Mouse (Mus musculus) megakaryocyte, embryonic 14.5 days (primary cell): ENCODE results near the gene Idh2. TPM values are rescaled to one million over a fixed set of nuclear protein-coding genes. Genes with fewer than 3 reads are reported as not detected.
"Not testable (repeated sequence)": the region's sequence is repeated elsewhere in the genome, so short reads cannot be mapped to it uniquely, and the experiment has no call there.

Source experiments
- H3K27me3 ChIP-seq: replicated peaks from 2 replicates; pipeline ENCODE3; 2012; ENCODE audit warnings: inconsistent platforms
- H3K36me3 ChIP-seq: replicated peaks from 2 replicates; pipeline ENCODE3; 2012; ENCODE audit warnings: low read length, inconsistent platforms, mixed read lengths
- H3K4me1 ChIP-seq: 2 replicates; pipeline ENCODE4 v1.6.1; 2012; ENCODE audit warnings: inconsistent platforms
- H3K4me3 ChIP-seq: replicated peaks from 2 replicates; pipeline ENCODE3; 2012; ENCODE audit warnings: moderate library complexity, mild to moderate bottlenecking, inconsistent platforms
- H3K9me3 ChIP-seq: 2 replicates; pipeline ENCODE4 v1.6.1; 2012; ENCODE audit warnings: inconsistent platforms
- FLI1 ChIP-seq: IDR thresholded peaks from 2 replicates; pipeline ENCODE4 v1.6.1; 2012; ENCODE audit warnings: low read length, inconsistent platforms, mixed read lengths
- GATA1 ChIP-seq: IDR thresholded peaks from 3 replicates; pipeline ENCODE4 v1.6.1; 2012; ENCODE audit warnings: mixed read lengths, low read length, inconsistent platforms, borderline replicate concordance
- polyA plus RNA-seq: library from polyadenylated mRNA; stranded (reverse); fragments of >175 nt; gene quantifications from 2 replicates; pipeline ENCODE4 v1.2.3, GENCODE M21; 2012; ENCODE audit warnings: low replicate concordance; ENCODE audit not compliant: insufficient read depth

The Idh2 gene
- polyA plus RNA-seq, 1 experiment = 79.2 TPM

DNA sequence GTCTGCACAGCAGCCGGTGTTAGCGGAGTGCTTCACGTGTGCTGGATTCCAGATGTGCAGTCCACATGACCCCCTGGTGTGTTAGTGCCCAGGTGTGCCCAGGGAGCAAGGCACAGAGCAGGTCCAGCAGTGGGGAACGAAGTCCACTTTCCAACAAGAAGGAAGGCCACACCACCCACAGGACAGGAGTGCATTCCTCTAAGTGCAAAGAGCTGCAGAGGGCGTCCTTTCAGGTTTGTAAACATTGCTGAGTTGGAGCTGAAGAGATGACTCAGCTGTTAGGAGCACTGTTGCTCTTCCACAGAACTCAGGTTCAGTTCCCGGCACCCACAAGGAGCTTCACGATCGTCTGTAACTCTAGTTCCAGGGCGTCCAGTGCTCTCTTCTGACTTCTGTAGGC, 62.0 kb downstream of the Idh2 start:
- Histone ChIP-seq H3K4me3 (peak overlapping the region; percentile 68), H3K4me1 (peaks cover 80% of the 10 kb centered on the region), H3K27me3 (no peaks in the 10 kb centered on the region), H3K36me3 (peaks cover 30% of the 10 kb centered on the region), H3K9me3 (no peaks in the 10 kb centered on the region)
- TF ChIP-seq GATA1 = no peak
- TF ChIP-seq FLI1 = no peak

DNA sequence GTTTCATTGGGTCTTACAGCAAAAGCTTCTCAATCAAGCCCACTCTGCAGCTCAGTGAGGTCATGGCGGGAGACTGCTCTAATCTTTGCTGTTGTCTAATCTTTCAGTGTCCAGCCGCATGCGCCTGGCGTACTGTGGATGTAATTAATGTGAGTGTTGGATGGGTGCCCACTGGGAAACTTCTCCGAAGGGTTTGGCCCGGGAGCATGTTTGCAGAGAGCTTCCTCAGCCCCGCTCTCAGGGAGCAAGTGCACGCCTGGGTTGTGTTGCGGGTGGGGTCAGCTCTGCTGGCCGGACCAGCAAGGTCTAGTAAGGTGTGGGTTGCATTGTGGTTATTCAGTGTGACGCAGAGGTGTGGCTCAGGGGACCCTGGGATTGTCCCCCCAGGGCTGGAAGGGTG, 62.9 kb downstream of the Idh2 start:
- peaks cover 34% of the 10 kb centered on the region for H3K36me3 ChIP-seq
- H3K27me3 ChIP-seq = no peaks in the 10 kb centered on the region
- TF ChIP-seq FLI1 = no peak
- no peak for TF ChIP-seq GATA1
- peaks cover 80% of the 10 kb centered on the region for H3K4me1 ChIP-seq
- H3K9me3 ChIP-seq = no peaks in the 10 kb centered on the region
- no peak overlapping the region for H3K4me3 ChIP-seq

DNA sequence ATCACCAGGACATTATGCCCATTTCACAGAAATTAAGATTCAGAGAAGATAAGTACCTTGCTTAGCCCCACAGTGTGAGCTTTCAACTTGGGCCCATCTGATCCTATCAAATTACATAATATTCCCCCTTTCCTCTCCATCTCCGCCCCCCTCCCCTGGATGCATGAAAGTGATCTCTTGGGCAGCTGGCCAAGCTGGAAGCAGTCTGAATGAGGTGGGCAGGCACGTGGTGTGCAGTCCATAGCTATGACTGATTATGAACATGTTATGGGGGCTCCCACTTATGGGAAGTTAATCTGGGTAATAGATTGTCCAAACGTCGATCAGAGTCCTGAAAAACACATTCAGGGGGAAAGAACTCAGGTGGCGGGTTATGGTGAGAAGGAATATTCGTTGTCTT, 63.4 kb downstream of the Idh2 start:
- peaks cover 80% of the 10 kb centered on the region for H3K4me1 ChIP-seq
- H3K9me3 ChIP-seq = no peaks in the 10 kb centered on the region
- no peaks in the 10 kb centered on the region for H3K27me3 ChIP-seq
- H3K36me3 ChIP-seq = peaks cover 38% of the 10 kb centered on the region
- TF ChIP-seq FLI1 (no peak), GATA1 (no peak)
- no peak overlapping the region for H3K4me3 ChIP-seq

DNA sequence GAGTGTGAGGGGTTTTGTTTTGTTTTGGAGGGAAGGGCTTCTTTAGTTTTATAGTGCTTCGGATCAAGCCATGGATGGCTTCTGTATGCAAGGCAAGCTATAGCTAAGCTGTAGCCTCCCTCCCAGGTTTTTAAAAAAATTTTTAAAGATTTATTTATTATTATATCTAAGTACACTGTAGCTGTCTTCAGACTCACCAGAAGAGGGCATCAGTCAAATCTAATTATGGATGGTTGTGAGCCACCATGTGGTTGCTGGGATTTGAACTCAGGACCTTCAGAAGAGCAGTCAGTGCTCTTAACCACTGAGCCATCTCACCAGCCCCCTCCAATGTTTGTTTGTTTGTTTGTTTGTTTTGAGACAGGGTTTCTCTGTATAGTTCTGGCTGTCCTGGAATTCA, 64.8 kb downstream of the Idh2 start:
- H3K27me3 ChIP-seq, H3K4me3 ChIP-seq, H3K9me3 ChIP-seq: not testable (repeated sequence)
- peaks cover 37% of the 10 kb centered on the region for H3K36me3 ChIP-seq
- peaks cover 79% of the 10 kb centered on the region for H3K4me1 ChIP-seq

DNA sequence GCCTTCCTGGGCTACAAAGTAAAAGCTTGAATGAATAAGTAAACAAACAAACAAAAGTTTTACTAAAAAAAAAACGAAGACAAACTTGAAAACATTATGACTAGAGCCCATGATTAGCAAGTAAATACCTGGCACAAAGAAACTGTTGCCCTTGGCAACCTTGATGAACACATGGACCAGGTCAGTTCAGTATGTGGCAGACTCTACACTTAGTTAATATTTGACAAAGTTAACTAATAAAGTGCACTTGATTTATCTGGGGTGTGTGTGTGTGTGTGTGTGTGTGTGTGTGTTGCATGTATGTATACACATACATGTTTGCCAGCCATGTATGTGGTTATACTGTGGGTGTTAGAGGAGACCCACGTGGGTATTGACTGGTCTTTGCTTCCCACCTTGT, 65.4 kb downstream of the Idh2 start:
- peaks cover 82% of the 10 kb centered on the region for H3K4me1 ChIP-seq
- no peak for TF ChIP-seq FLI1
- no peak for TF ChIP-seq GATA1
- no peak overlapping the region for H3K4me3 ChIP-seq
- H3K36me3 ChIP-seq = peaks cover 40% of the 10 kb centered on the region
- no peaks in the 10 kb centered on the region for H3K9me3 ChIP-seq
- H3K27me3 ChIP-seq = no peaks in the 10 kb centered on the region

DNA sequence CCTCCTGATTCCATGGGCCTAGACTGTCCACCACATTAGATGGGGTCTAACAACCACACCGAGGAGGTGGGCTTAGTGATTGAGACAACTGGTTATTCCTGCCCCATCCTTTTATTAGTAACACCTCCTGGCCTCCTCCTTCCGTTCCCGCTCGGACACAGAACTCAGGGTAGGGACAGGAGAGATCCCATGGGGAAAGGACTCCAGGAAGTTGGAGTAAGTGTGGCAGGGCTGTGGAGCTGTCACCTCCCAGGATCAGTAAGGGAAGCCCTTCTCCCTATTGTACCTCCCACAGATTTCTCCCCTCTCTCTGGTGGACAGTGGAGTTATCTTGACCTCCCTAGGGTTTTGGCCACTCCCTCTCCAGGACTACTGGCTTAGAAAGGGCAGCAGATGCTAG, 68.2 kb downstream of the Idh2 start:
- Histone ChIP-seq H3K36me3 (peaks cover 27% of the 10 kb centered on the region), H3K4me3 (no peak overlapping the region), H3K27me3 (no peaks in the 10 kb centered on the region), H3K9me3 (no peaks in the 10 kb centered on the region), H3K4me1 (peaks cover 79% of the 10 kb centered on the region)
- TF ChIP-seq GATA1 = no peak
- no peak for TF ChIP-seq FLI1

Other genes with a start within 250 kb of the Idh2 start
- 5.0 and 7.9 TPM in 2 replicates for gene Ap3s2, start 194.7 kb downstream of the Idh2 start, polyA plus RNA-seq
- 0.74 and 1.5 TPM in 2 replicates for gene Arpin, start 180.0 kb downstream of the Idh2 start, polyA plus RNA-seq
- 55.0 and 142 TPM in 2 replicates for gene Zfp710, start 90.6 kb downstream of the Idh2 start, polyA plus RNA-seq
- gene Sema4b, start 71.4 kb upstream of the Idh2 start, polyA plus RNA-seq = 30.8 and 31.0 TPM in 2 replicates
- 42.4 and 54.0 TPM in 2 replicates for gene Cib1, start 117.4 kb upstream of the Idh2 start, polyA plus RNA-seq
- gene Gdpgp1, start 117.5 kb upstream of the Idh2 start, polyA plus RNA-seq = 1.6 and 7.0 TPM in 2 replicates
- 0.11 TPM in 1 of 2 replicates, not detected in the other for gene Ttll13, start 131.0 kb upstream of the Idh2 start, polyA plus RNA-seq
- gene Ngrn, start 145.8 kb upstream of the Idh2 start, polyA plus RNA-seq = 3.8 and 39.8 TPM in 2 replicates
- gene Vps33b, start 154.3 kb upstream of the Idh2 start, polyA plus RNA-seq = 1.8 and 5.0 TPM in 2 replicates
- 5.6 TPM in 1 of 2 replicates, not detected in the other for gene Prc1, start 179.1 kb upstream of the Idh2 start, polyA plus RNA-seq
- 4.7 and 5.0 TPM in 2 replicates for gene Rccd1, start 209.1 kb upstream of the Idh2 start, polyA plus RNA-seq
- 37.4 and 78.5 TPM in 2 replicates for gene Unc45a, start 225.6 kb upstream of the Idh2 start, polyA plus RNA-seq
- 17.4 and 104 TPM in 2 replicates for gene Hddc3, start 227.7 kb upstream of the Idh2 start, polyA plus RNA-seq